In the genomic region with DNA sequence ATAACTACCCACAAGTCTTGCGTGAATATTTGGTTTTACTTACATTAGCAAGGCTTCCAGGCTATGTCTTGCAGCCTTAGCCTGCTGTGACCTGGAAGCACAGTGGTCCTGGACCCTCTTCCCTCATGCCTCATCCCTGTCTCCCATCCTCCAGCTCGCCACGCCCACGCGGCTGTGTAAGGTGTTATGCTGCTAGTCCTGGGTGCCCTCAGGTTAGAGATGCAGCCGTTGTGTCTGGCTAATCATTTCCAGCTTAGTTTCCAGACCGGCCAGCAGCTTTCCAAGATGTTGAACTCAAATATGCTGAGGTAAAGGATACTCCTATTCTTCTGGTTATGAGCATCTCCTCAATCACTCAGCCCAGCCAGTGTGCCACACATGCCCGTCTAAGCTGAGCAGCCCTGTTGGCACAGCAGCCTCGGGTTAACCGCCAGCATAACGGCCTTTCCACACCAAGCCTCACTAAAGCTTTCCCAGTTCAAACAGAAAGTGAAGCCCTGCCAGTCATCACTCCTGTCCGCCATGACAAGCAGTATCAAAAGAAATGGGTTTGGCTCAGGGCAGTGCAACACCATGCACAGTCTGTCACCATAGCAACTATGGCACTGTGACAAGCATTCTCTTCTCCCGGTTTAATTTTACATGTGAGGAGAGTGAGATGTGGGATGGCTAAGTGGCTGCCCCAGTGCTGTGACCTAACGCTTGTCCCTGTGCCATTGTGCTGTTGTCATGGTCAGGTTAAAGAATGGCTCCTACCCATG, we compare ENCODE assay signal across 9 mouse cellular contexts.
DNase-seq lines count a peak whose midpoint lies in the region; ATAC-seq lines count a peak whose summit lies in the region.
"Had no signal": no experiment of that assay in that cellular context is flagged by ENCODE, and none has a peak within 500 bp of the region (broad histone marks: within the 10 kb centered on the region; RNA-seq: fewer than 3 reads in every experiment).

No protein-coding gene starts in this region.

- peak; percentile 11 for DNase-seq in kidney, adult 18-20 months
- peak; percentile 67 to 72 for DNase-seq in layer of hippocampus, postnatal 10 days (ENCODE audit: low spot score in 2 of 2)
- peak; percentile 76 for DNase-seq in retina, postnatal 1 day
- no peak for DNase-seq in urinary bladder, postnatal 10 days (ENCODE audit: low spot score)
- DNase-seq in spleen, postnatal 10 days (ENCODE audit: low spot score in 2 of 2): no peak
- no peak for DNase-seq in urinary bladder, postnatal 36 days (ENCODE audit: low spot score in 2 of 2)

- no peak for ATAC-seq in kidney, embryonic 16.5 days (ENCODE audit: low FRiP score, low TSS enrichment)
- ATAC-seq in forebrain, embryonic 16.5 days: peak; percentile 94

- 75% methylated on average over 14 of the region's 14 CpGs for WGBS in kidney, embryonic 16.5 days
- WGBS in forebrain, embryonic 16.5 days: 31% methylated on average over 14 of the region's 14 CpGs

- no peaks in the 10 kb centered on the region for H3K27me3 ChIP-seq in kidney, embryonic 16.5 days (ENCODE audit: insufficient read depth, low read length)
- no peaks in the 10 kb centered on the region for H3K27me3 ChIP-seq in forebrain, embryonic 16.5 days (replicated peaks; ENCODE audit: control insufficient read depth, insufficient read depth, low read length)
- H3K27me3 ChIP-seq: embryonic facial prominence, embryonic 15.5 days had no signal

- no peaks in the 10 kb centered on the region for H3K36me3 ChIP-seq in kidney, embryonic 16.5 days (ENCODE audit: insufficient read depth, low read length)
- 0 out of 2 replicates have a peak, but pooled peaks cover 4% of the 10 kb centered on the region for H3K36me3 ChIP-seq in forebrain, embryonic 16.5 days (ENCODE audit: control insufficient read depth, insufficient read depth)

- H3K4me3 ChIP-seq in kidney, embryonic 16.5 days (ENCODE audit: low read length): no peak overlapping the region
- no peak overlapping the region for H3K4me3 ChIP-seq in forebrain, embryonic 16.5 days (replicated peaks; ENCODE audit: low read length)
- H3K4me3 ChIP-seq: embryonic facial prominence, embryonic 15.5 days had no signal

- no peak overlapping the region for H3K9ac ChIP-seq in kidney, embryonic 16.5 days (replicated peaks; ENCODE audit: low read length)
- H3K9ac ChIP-seq in forebrain, embryonic 16.5 days (replicated peaks; ENCODE audit: low read depth, low read length): no peak overlapping the region; the same call in 1 of the 2 replicates
- H3K9ac ChIP-seq: embryonic facial prominence, embryonic 15.5 days had no signal

- no peak overlapping the region for H3K4me2 ChIP-seq in kidney, embryonic 16.5 days (replicated peaks; ENCODE audit: low read depth, low read length)
- H3K4me2 ChIP-seq in forebrain, embryonic 16.5 days (ENCODE audit: low read length): peak overlapping the region; percentile 30
- H3K4me2 ChIP-seq: embryonic facial prominence, embryonic 15.5 days had no signal

- H3K27ac ChIP-seq in kidney, embryonic 16.5 days (ENCODE audit: low read length): no peak overlapping the region
- H3K27ac ChIP-seq in forebrain, embryonic 16.5 days (ENCODE audit: low read length): peak overlapping the region; percentile 92
- H3K27ac ChIP-seq: embryonic facial prominence, embryonic 15.5 days had no signal

- H3K4me1 ChIP-seq in kidney, embryonic 16.5 days (ENCODE audit: insufficient read depth, low read length): no peaks in the 10 kb centered on the region
- H3K4me1 ChIP-seq in forebrain, embryonic 16.5 days (replicated peaks; ENCODE audit: control insufficient read depth, insufficient read depth, low read length): peaks cover 50% of the 10 kb centered on the region

- no peaks in the 10 kb centered on the region for H3K9me3 ChIP-seq in kidney, embryonic 16.5 days (ENCODE audit: low read length)
- no peaks in the 10 kb centered on the region for H3K9me3 ChIP-seq in forebrain, embryonic 16.5 days (ENCODE audit: control insufficient read depth, low read length)
- H3K9me3 ChIP-seq: embryonic facial prominence, embryonic 15.5 days had no signal

Comparison
In these comparisons a context has a peak if more than half of its experiments do, and no peak if none do; other contexts are left out.
1. DNase-seq: peak in kidney, adult 18-20 months (single experiment), layer of hippocampus, postnatal 10 days (2 of 2) and retina, postnatal 1 day (single experiment); none in urinary bladder, postnatal 10 days (single experiment), spleen, postnatal 10 days (0 of 2) and urinary bladder, postnatal 36 days (0 of 2).